Mouse (Mus musculus): ENCODE data around the gene Plekhg4. TPM values are rescaled to one million over a fixed set of nuclear protein-coding genes. Genes with fewer than 3 reads are reported as not detected.

The Plekhg4 gene
- total RNA-seq, 1 experiment from 2014 or later = not detected

Other genes starting within 250 kb of the Plekhg4 start
- gene Ces4a, start 241.5 kb upstream of the Plekhg4 start, total RNA-seq (2017) = not detected in 3 replicates
- gene Cbfb, start 202.6 kb upstream of the Plekhg4 start, total RNA-seq (2017) = 167 to 180 TPM (median 174 TPM) in 3 replicates
- 28.8 to 39.0 TPM (median 32.3 TPM) in 3 replicates for gene D230025D16Rik, start 148.1 kb upstream of the Plekhg4 start, total RNA-seq (2017)
- 0.29 TPM in 1 of 3 replicates, not detected in the others for gene B3gnt9, start 118.1 kb upstream of the Plekhg4 start, total RNA-seq (2017)
- gene Tradd, start 108.7 kb upstream of the Plekhg4 start, total RNA-seq (2017) = 16.2 to 28.9 TPM (median 23.3 TPM) in 3 replicates
- 3.6 to 5.0 TPM in 2 of 3 replicates, not detected in the other for gene Fbxl8, start 108.6 kb upstream of the Plekhg4 start, total RNA-seq (2017)
- 0.96 to 2.5 TPM in 2 of 3 replicates, not detected in the other for gene Hsf4, start 103.5 kb upstream of the Plekhg4 start, total RNA-seq (2017)
- not detected in 3 replicates for gene Nol3, start 97.1 kb upstream of the Plekhg4 start, total RNA-seq (2017)
- 0.64 to 1.3 TPM in 2 of 3 replicates, not detected in the other for gene 4931428F04Rik, start 83.4 kb upstream of the Plekhg4 start, total RNA-seq (2017)
- 0.43 to 0.49 TPM in 2 of 3 replicates, not detected in the other for gene Exoc3l, start 77.2 kb upstream of the Plekhg4 start, total RNA-seq (2017)
- 19.7 to 52.7 TPM (median 21.0 TPM) in 3 replicates for gene E2f4, start 75.6 kb upstream of the Plekhg4 start, total RNA-seq (2017)
- 0.21 to 2.5 TPM (median 1.3 TPM) in 3 replicates for gene Elmo3, start 67.7 kb upstream of the Plekhg4 start, total RNA-seq (2017)
- 1.3 to 2.8 TPM (median 1.7 TPM) in 3 replicates for gene Lrrc29, start 47.0 kb upstream of the Plekhg4 start, total RNA-seq (2017)
- 36.6 to 48.0 TPM (median 42.8 TPM) in 3 replicates for gene Tmem208, start 46.9 kb upstream of the Plekhg4 start, total RNA-seq (2017)
- gene Fhod1, start 25.3 kb upstream of the Plekhg4 start, total RNA-seq (2017) = 6.5 to 14.7 TPM (median 8.4 TPM) in 3 replicates
- gene Slc9a5, start 24.4 kb upstream of the Plekhg4 start, total RNA-seq (2017) = 0.10 TPM in 1 of 3 replicates, not detected in the others
- 0.32 TPM in 1 of 3 replicates, not detected in the others for gene Kctd19, start 40.2 kb downstream of the Plekhg4 start, total RNA-seq (2017)
- not detected in 3 replicates for gene Lrrc36, start 40.3 kb downstream of the Plekhg4 start, total RNA-seq (2017)
- gene Tppp3, start 98.3 kb downstream of the Plekhg4 start, total RNA-seq (2017) = 164 to 258 TPM (median 248 TPM) in 3 replicates
- 0.43 to 0.49 TPM (median 0.48 TPM) in 3 replicates for gene Zdhhc1, start 123.6 kb downstream of the Plekhg4 start, total RNA-seq (2017)
- not detected in 3 replicates for gene Hsd11b2, start 145.5 kb downstream of the Plekhg4 start, total RNA-seq (2017)
- 62.8 to 77.2 TPM (median 68.8 TPM) in 3 replicates for gene Atp6v0d1, start 192.8 kb downstream of the Plekhg4 start, total RNA-seq (2017)
- 0.64 to 6.4 TPM (median 1.2 TPM) in 3 replicates for gene Ripor1, start 232.0 kb downstream of the Plekhg4 start, total RNA-seq (2017)

Data from monocyte, adult 5-6 weeks (primary cell).